In the genomic region with DNA sequence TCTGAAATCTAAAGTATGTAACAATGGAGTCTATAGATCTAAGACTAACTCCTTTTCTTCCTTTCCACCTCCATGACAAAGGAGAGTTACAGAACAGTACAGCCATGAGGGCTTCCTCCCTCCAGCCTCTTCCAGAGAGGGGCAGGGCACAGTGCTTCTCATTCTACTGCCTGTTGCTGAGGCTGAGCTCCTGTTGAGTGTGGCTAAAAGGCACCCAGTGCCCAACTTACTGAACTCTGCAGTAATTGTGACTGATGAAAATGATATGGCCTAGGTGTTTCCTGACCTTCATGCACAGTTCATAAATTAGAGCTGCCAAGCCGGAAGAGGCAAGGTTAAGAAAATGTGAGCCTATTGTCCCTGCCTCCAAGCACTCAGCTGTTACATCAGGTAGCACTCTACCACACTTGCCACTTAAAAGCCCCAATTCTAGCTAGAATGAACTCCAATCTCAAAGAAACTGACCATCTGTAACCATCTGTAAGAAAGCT, we compare ENCODE assay signal across 19 mouse cellular contexts. TPM values are rescaled to one million over a fixed set of nuclear protein-coding genes. Genes with fewer than 3 reads are reported as not detected.
DNase-seq lines count a peak whose midpoint lies in the region; ATAC-seq and TF ChIP-seq lines count a peak whose summit lies in the region.
"Had no signal": no experiment of that assay in that cellular context is flagged by ENCODE, and none has a peak within 500 bp of the region (broad histone marks: within the 10 kb centered on the region; RNA-seq: fewer than 3 reads in every experiment).

No protein-coding gene starts in this region.

- H3K4me3 ChIP-seq in lung, embryonic 14.5 days (ENCODE audit: low read depth, low read length) = no peak overlapping the region
- no peak overlapping the region for H3K4me3 ChIP-seq in thymus, adult 2 months (ENCODE audit: control insufficient read depth, insufficient read depth, low read length)

- 0 out of 2 replicates have a peak, but pooled peaks cover 4% of the 10 kb centered on the region for H3K36me3 ChIP-seq in lung, embryonic 14.5 days (ENCODE audit: insufficient read depth)
- H3K36me3 ChIP-seq in thymus, adult 2 months (ENCODE audit: control insufficient read depth, insufficient read depth, low read length) = peaks cover 25% of the 10 kb centered on the region

- 0 out of 2 replicates have a peak overlapping the region, but pooled peaks have one; percentile 12 for H3K27ac ChIP-seq in lung, embryonic 14.5 days (ENCODE audit: low read depth)
- no peak overlapping the region for H3K27ac ChIP-seq in thymus, adult 2 months (ENCODE audit: control insufficient read depth, insufficient read depth, low read length)
- H3K27ac ChIP-seq: liver, embryonic 14.5 days had no signal

- H3K9me3 ChIP-seq in lung, embryonic 14.5 days (ENCODE audit: low read depth, low read length) = no peaks in the 10 kb centered on the region

- no peak for TF ChIP-seq CTCF in lung, embryonic 14.5 days (IDR thresholded peaks at IDR 0.05; ENCODE audit: low read depth)
- no peak for TF ChIP-seq CTCF in thymus, adult 2 months (IDR thresholded peaks at IDR 0.05; ENCODE audit: borderline replicate concordance, control insufficient read depth, extremely low read depth, insufficient read depth, low read length, poor library complexity)

- H3K9ac ChIP-seq in lung, embryonic 14.5 days = no peak overlapping the region
- H3K9ac ChIP-seq: liver, embryonic 14.5 days had no signal

- TF ChIP-seq POLR2A in thymus, adult 2 months (IDR thresholded peaks at IDR 0.05; ENCODE audit: control insufficient read depth, extremely low read depth, insufficient read depth, low read length, poor library complexity) = no peak

- no peaks in the 10 kb centered on the region for H3K27me3 ChIP-seq in lung, embryonic 14.5 days (ENCODE audit: insufficient read depth, low read length)
- H3K27me3 ChIP-seq in thymus, adult 2 months (ENCODE audit: control insufficient read depth, insufficient read depth, low read length) = no peaks in the 10 kb centered on the region
- H3K27me3 ChIP-seq: CH12.LX had no signal

- DNase-seq in embryo, embryonic 10.5 days (ENCODE audit: low spot score) = peak; percentile 2
- no peak for DNase-seq in embryo, embryonic 11 days
- DNase-seq in lung, embryonic 14.5 days = no peak
- no peak for DNase-seq in lung, postnatal 36 days
- peak; percentile 27 for DNase-seq in induced T-regulatory cell, adult 2 months (ENCODE audit: low read depth)
- peak; percentile 32 for DNase-seq in naive thymus-derived CD4-positive, alpha-beta T cell, adult 2 months (ENCODE audit: low read depth)
- no peak for DNase-seq in thymus, adult 2 months
- DNase-seq in heart, postnatal 14 days = no peak
- DNase-seq: cerebellum, adult 18-20 months; cerebellum, postnatal 25 days; gastrocnemius, postnatal 36 days; lung, postnatal 10 days; right cerebral cortex, postnatal 25 days had no signal

- no peak for ATAC-seq in lung, embryonic 14.5 days (ENCODE audit: insufficient read depth)
- ATAC-seq: forebrain, embryonic 14.5 days; intestine, postnatal 0 days; midbrain, embryonic 16.5 days had no signal

- 27% methylated on average over 1 of the region's 1 CpGs for WGBS in lung, embryonic 14.5 days
- 43% methylated on average over 1 of the region's 1 CpGs for WGBS in thymus, adult 2 months

- H3K4me1 ChIP-seq in lung, embryonic 14.5 days (ENCODE audit: insufficient read depth) = no peaks in the 10 kb centered on the region
- H3K4me1 ChIP-seq in thymus, adult 2 months (replicated peaks; ENCODE audit: control insufficient read depth, insufficient read depth, low read length) = no peaks in the 10 kb centered on the region

- intact Hi-C loops in heart, postnatal 14 days (cut with DNase I) = no loop called here

- H3K4me2 ChIP-seq in lung, embryonic 14.5 days = no peak overlapping the region

RNA-seq across cellular contexts. Expression of a gene that starts 45.9 kb away (rescaled TPM):
- polyA plus RNA-seq in lung, embryonic 14.5 days (2014; fragmentation: Nextera tagmentation; extraction: Ambion mirVana) = 11.4 and 12.0 TPM in 2 replicates
- 27.8 and 29.3 TPM in 2 replicates for polyA plus RNA-seq in thymus, adult 2 months (2012; rRNA removed)
- 10 to 100 TPM; 10.2 to 10.3 TPM for total RNA-seq in heart, postnatal 14 days (2021)

RNA-seq across cellular contexts. Expression of a gene that starts 56.5 kb away (rescaled TPM):
- polyA plus RNA-seq in lung, embryonic 14.5 days (2014; fragmentation: Nextera tagmentation; extraction: Ambion mirVana) = 0.34 and 0.43 TPM in 2 replicates
- 0.19 and 0.43 TPM in 2 replicates for polyA plus RNA-seq in thymus, adult 2 months (2012; rRNA removed)
- total RNA-seq in heart, postnatal 14 days (2021) = under 1 TPM in 1 of 2 experiments, not detected in 1; 0.07 TPM
- total RNA-seq: gastrocnemius, postnatal 36 days; neutrophil, adult 5-6 weeks had no signal

Comparison
In these comparisons a context has a peak if more than half of its experiments do, and no peak if none do; other contexts are left out.
1. DNase-seq: peak in embryo, embryonic 10.5 days (single experiment), induced T-regulatory cell, adult 2 months (single experiment) and naive thymus-derived CD4-positive, alpha-beta T cell, adult 2 months (single experiment); none in embryo, embryonic 11 days (single experiment), lung, embryonic 14.5 days (single experiment), lung, postnatal 36 days (single experiment), thymus, adult 2 months (single experiment) and heart, postnatal 14 days (0 of 2).